Mouse (Mus musculus) midbrain, embryonic 11.5 days (tissue): ENCODE results near the gene Qdpr. TPM values are rescaled to one million over a fixed set of nuclear protein-coding genes. Genes with fewer than 3 reads are reported as not detected.
A peak's percentile ranks its signal among the peaks of the same experiment; 100 is the strongest.

ENCODE experiments used
- ATAC-seq: fragments of 200-750 bp; cut with Nextera tagmentation; 2 replicates; pipeline ENCODE4 v1.8.0; 2017; ENCODE audit warnings: moderate TSS enrichment, moderate library complexity; ENCODE audit not compliant: low FRiP score
- DNase-seq: peaks from one replicate; pipeline ENCODE4 v3.0.0; 2015; ENCODE audit warnings: low spot score; ENCODE audit errors: missing footprints
- H3K27ac ChIP-seq: fragments of 300-500 bp; sonication (generic); 2 replicates; pipeline ENCODE4 v1.5.1; 2014; ENCODE audit warnings: low read depth, low read length
- H3K27me3 ChIP-seq: fragments of 300-500 bp; sonication (generic); 2 replicates; pipeline ENCODE4 v1.6.1; 2014; ENCODE audit warnings: mild to moderate bottlenecking, low read length, moderate library complexity, mixed read lengths; ENCODE audit not compliant: control insufficient read depth, insufficient read depth
- H3K36me3 ChIP-seq: fragments of 300-500 bp; sonication (generic); 2 replicates; pipeline ENCODE4 v1.6.1; 2014; ENCODE audit warnings: mild to moderate bottlenecking, low read length, moderate library complexity, mixed read lengths; ENCODE audit not compliant: control insufficient read depth, insufficient read depth
- H3K4me1 ChIP-seq: fragments of 300-500 bp; sonication (generic); 2 replicates; pipeline ENCODE4 v1.6.1; 2014; ENCODE audit warnings: low read length; ENCODE audit not compliant: control insufficient read depth, insufficient read depth
- H3K4me2 ChIP-seq: fragments of 300-500 bp; sonication (generic); 2 replicates; pipeline ENCODE4 v1.6.1; 2014; ENCODE audit warnings: mild to moderate bottlenecking, moderate library complexity
- H3K4me3 ChIP-seq: fragments of 300-500 bp; sonication (generic); 2 replicates; pipeline ENCODE4 v1.5.1; 2014; ENCODE audit warnings: low read depth, low read length
- H3K9ac ChIP-seq: fragments of 300-500 bp; sonication (generic); 2 replicates; pipeline ENCODE4 v1.6.1; 2014; ENCODE audit warnings: low read length
- H3K9me3 ChIP-seq: fragments of 300-500 bp; sonication (generic); 2 replicates; pipeline ENCODE4 v1.6.1; 2016; ENCODE audit warnings: low read length; ENCODE audit not compliant: control insufficient read depth
- WGBS: fragments of 180-500 bp; shearing (Covaris S2); extraction: QIAGEN DNeasy Blood & Tissue Kit; methylation state at CpG from one replicate; pipeline ENCODE4 v1.1.7; 2014; 5-methylcytosine and 5-hydroxymethylcytosine counted together
- polyA plus RNA-seq: library from polyadenylated mRNA; unstranded; fragments of >200 nt; fragmentation: Nextera tagmentation; extraction: Ambion mirVana; gene quantifications from 2 replicates; pipeline ENCODE4 v1.2.1, GENCODE M21; 2014

Gene Qdpr
- polyA plus RNA-seq, 1 experiment from 2014 or later, result 110 TPM

DNA sequence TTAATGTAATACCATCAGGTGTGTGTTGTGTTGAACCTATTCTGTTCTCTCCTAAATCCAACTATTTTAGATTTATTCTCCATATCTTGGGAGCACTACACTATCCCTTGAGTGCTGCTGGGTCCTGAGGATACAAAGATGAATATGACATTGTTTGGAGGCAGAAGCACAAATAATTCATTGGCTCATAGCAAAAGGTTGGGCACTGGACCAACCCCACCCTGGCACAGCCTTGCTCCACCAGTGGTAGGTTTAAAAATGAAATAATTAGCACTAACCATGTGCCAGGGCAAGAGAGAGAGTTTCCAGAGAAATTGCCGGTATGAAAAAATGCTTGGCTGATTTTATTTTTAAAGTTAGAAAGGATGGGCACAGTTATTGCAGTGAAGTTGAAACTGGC, 23.5 kb upstream of the Qdpr start:
- H3K4me2 ChIP-seq, result no peak overlapping the region
- no peaks in the 10 kb centered on the region for H3K9me3 ChIP-seq
- DNase-seq, result no peak
- no peaks in the 10 kb centered on the region for H3K4me1 ChIP-seq
- no peak overlapping the region for H3K9ac ChIP-seq
- WGBS, result 87% methylated on average over 1 of the region's 1 CpGs
- H3K27ac ChIP-seq, result no peak overlapping the region
- no peaks in the 10 kb centered on the region for H3K27me3 ChIP-seq
- no peak overlapping the region for H3K4me3 ChIP-seq
- H3K36me3 ChIP-seq, result no peaks in the 10 kb centered on the region
- no peak for ATAC-seq

DNA sequence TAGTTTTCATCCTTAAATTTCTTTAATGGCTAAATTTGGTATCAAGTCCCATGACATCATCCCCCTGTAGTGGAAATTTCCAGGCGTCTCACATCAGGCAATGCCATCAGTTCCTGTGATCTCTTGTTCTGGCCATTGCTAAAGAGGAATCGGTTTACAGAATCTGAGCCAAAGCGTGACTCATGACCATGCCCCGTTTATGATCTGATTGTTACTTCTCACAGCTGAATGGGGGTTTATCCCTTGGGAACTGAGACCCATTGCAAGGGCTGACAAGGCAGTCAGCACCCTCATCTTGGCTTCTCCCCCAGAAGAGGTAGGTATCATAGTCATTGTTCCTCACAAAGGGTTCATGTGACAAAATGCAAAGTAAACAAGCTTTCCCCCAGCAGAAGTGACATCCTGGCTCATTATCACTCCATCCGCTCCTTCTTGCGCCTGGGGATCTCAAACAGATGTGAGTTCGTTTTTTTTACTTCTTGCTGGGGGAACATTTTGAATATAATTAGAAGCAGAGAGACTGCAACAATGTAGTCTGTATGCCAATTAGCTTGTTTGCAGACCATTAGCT, 22.9 kb upstream of the Qdpr start:
- WGBS, result 62% methylated on average over 7 of the region's 7 CpGs
- no peak overlapping the region for H3K4me3 ChIP-seq
- no peak overlapping the region for H3K9ac ChIP-seq
- H3K27me3 ChIP-seq, result no peaks in the 10 kb centered on the region
- H3K27ac ChIP-seq, result no peak overlapping the region
- no peak for ATAC-seq
- H3K9me3 ChIP-seq, result no peaks in the 10 kb centered on the region
- no peaks in the 10 kb centered on the region for H3K4me1 ChIP-seq
- H3K4me2 ChIP-seq, result no peak overlapping the region
- no peaks in the 10 kb centered on the region for H3K36me3 ChIP-seq
- no peak for DNase-seq

DNA sequence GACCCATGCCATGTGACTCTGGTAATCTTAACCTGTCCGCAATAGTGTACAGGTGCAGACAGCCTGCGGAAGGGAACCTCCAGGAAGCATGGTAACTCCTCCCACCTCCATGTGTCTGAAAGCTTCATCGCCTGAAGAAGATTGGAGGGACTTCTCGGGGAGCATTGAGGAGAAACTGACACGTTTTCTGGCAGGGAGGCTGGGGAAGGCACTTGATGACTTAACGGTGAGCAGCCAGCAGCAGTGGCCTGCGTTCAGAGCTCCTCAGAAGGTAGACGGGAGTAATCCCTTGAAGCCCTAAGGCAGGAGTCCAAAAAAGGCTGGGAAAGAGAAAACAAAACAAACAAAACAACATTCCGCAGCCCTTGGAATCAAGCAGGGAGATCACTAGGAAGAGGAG, 4.4 kb upstream of the Qdpr start:
- H3K4me3 ChIP-seq, result no peak overlapping the region
- no peak for ATAC-seq
- H3K4me2 ChIP-seq, result no peak overlapping the region
- WGBS, result 52% methylated on average over 9 of the region's 9 CpGs
- 0 out of 2 replicates have a peak, but pooled peaks cover 3% of the 10 kb centered on the region for H3K4me1 ChIP-seq
- no peak overlapping the region for H3K9ac ChIP-seq
- no peaks in the 10 kb centered on the region for H3K36me3 ChIP-seq
- DNase-seq, result no peak
- H3K27ac ChIP-seq, result no peak overlapping the region
- H3K9me3 ChIP-seq, result no peaks in the 10 kb centered on the region
- no peaks in the 10 kb centered on the region for H3K27me3 ChIP-seq

DNA sequence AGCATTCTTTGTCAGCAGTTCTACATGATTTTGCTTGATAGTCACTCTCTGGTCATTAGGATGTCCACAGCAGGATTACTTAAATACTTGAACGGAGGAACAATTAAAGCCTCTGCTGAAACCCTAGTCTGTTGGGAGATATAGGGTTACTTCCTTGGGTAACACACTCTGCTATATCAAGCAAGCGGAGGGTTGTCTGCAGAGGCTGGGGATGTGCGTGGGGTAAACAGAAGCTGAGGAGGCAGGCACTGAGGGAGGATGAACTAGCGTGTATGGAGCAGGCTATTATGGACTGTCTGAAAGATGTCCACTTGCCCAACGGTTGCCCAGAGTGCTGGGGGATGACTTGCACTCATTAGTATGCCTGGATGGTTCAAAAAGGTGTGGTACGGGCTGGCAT, 3.4 kb upstream of the Qdpr start, which contains the start of gene Clrn2:
Gene Clrn2 (plus strand): TSS at position 301 of the 400 bp plus-strand sequence.
- H3K4me2 ChIP-seq, result no peak within 1 kb of the TSS
- no peak within 1 kb of the TSS for H3K4me3 ChIP-seq
- H3K36me3 ChIP-seq, result no peaks in the 10 kb centered on the region
- no peaks in the 10 kb centered on the region for H3K27me3 ChIP-seq
- DNase-seq (no peak), ATAC-seq (no peak)
- H3K9me3 ChIP-seq, result no peaks in the 10 kb centered on the region
- no peak within 1 kb of the TSS for H3K9ac ChIP-seq
- peaks cover 10% of the 10 kb centered on the region; the same call in 1 of the 2 replicates for H3K4me1 ChIP-seq
- 75% methylated on average over 6 of the region's 6 CpGs for WGBS
- H3K27ac ChIP-seq, result no peak within 1 kb of the TSS

DNA sequence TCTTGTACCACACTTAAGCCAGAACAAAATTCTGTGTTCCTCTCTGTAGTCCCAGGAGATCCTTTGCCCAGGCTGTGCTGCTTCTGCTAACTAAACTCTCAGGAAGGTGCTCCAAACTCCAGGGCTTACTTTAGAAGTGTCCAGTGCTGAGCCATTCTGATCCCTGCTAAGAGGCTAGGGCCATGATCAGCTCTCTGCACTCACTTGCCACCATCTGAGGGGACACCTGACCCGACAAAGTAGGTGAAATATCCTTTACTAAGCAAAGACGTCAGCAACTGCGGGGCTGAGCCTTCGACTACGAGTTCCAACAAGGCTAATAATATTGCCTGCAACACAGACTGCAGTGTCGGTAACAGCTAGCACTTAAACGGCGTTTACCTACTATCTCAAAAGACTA, 830 bp downstream of the Qdpr start:
- no peak overlapping the region for H3K27ac ChIP-seq
- ATAC-seq (no peak), DNase-seq (no peak)
- peaks cover 10% of the 10 kb centered on the region; the same call in 1 of the 2 replicates for H3K4me1 ChIP-seq
- H3K4me3 ChIP-seq, result peak overlapping the region; percentile 47
- H3K27me3 ChIP-seq, result no peaks in the 10 kb centered on the region
- H3K36me3 ChIP-seq, result no peaks in the 10 kb centered on the region; the same call in 1 of the 2 replicates
- peak overlapping the region; percentile 68 for H3K4me2 ChIP-seq
- H3K9ac ChIP-seq, result peak overlapping the region; percentile 60; the same call in 1 of the 2 replicates
- 6% methylated on average over 8 of the region's 8 CpGs for WGBS
- no peaks in the 10 kb centered on the region for H3K9me3 ChIP-seq

DNA sequence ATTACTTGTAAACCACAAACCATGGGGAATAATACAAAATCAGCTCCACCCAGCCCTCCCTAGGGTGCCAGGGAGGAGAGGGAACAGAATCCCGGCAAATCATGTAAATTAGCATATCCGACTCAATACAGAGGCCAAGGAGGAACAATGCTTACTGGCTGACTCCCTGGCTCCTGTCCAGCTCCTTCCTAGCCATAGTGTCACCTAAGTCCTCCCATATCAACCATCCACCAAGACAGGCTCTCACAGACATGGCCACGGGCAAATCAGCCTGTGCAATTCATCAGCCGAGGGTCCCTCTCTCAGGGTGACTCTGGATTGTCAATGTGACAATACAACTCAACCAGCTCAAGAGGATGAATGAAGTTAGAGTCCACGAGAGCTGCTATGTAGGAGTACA, 1.4 kb downstream of the Qdpr start:
- Histone ChIP-seq H3K4me2 (peak overlapping the region; percentile 68), H3K36me3 (no peaks in the 10 kb centered on the region; the same call in 1 of the 2 replicates), H3K27ac (no peak overlapping the region), H3K27me3 (no peaks in the 10 kb centered on the region), H3K9ac (no peak overlapping the region), H3K9me3 (no peaks in the 10 kb centered on the region), H3K4me1 (peaks cover 10% of the 10 kb centered on the region; the same call in 1 of the 2 replicates), H3K4me3 (peak overlapping the region; percentile 47; the same call in 1 of the 2 replicates)
- no peak for ATAC-seq
- 39% methylated on average over 5 of the region's 5 CpGs for WGBS
- no peak for DNase-seq

DNA sequence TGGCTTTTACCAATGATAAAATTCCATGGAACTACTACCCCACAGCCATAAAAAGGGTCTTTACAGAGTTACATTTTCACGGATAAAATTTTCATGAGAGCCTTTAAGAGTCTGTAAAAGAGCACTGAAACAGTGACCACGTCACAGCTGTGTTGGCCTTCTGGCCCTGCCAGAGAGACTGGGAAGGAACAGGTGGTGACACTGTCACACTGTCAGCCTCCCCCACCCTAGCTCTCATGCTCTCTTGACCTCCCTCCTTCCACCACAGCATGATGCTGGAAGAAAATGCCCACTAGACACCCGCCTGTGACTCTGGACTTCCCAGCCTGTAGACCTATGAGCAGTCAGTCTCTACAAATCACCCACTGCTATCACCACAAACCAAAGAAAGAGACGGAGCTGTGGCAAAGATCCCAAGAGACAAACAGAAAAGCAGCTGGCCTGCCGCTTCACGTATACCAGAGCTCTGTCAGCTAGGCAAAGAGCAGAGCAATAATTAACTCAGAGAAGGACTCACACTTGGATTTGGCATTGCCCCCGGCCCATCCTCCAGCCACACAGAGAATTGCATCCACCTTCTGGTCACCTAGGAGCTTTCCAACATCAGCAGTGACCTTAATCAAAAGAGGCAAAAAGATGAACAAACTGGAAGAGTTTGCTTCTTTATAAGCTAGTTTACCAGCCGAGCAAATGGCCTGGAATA, 5.8 kb downstream of the Qdpr start:
- no peaks in the 10 kb centered on the region for H3K9me3 ChIP-seq
- H3K27me3 ChIP-seq, result no peaks in the 10 kb centered on the region
- ATAC-seq (no peak), DNase-seq (no peak)
- H3K4me3 ChIP-seq, result no peak overlapping the region
- no peak overlapping the region for H3K4me2 ChIP-seq
- no peak overlapping the region for H3K9ac ChIP-seq
- H3K36me3 ChIP-seq, result no peaks in the 10 kb centered on the region; the same call in 1 of the 2 replicates
- peaks cover 7% of the 10 kb centered on the region; the same call in 1 of the 2 replicates for H3K4me1 ChIP-seq
- WGBS, result 93% methylated on average over 8 of the region's 8 CpGs
- H3K27ac ChIP-seq, result no peak overlapping the region

DNA sequence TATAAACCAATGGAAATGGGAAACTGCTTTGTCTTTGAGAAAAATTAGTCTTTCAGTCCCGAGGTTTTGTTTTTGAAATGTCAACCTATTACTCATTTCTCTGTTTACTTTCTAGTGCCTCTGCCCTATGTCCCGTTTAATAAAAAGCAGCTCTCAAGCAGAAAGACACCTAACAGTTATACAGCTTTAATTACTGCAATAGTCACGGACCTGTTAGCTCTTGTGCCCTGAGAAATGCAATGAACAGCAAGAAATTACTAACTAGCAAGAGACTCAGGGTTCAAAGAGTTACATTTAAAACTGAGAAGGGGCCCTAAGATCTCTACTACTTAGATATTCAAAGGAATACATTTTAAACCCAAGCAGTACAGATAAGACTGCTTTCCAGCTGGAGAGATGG, 8.3 kb downstream of the Qdpr start:
- Histone ChIP-seq H3K4me3 (no peak overlapping the region), H3K27me3 (no peaks in the 10 kb centered on the region), H3K4me1 (no peaks in the 10 kb centered on the region), H3K9ac (no peak overlapping the region), H3K27ac (no peak overlapping the region), H3K4me2 (no peak overlapping the region), H3K36me3 (no peaks in the 10 kb centered on the region; the same call in 1 of the 2 replicates), H3K9me3 (no peaks in the 10 kb centered on the region)
- ATAC-seq, result no peak
- WGBS, result 92% methylated on average over 3 of the region's 3 CpGs
- no peak for DNase-seq

DNA sequence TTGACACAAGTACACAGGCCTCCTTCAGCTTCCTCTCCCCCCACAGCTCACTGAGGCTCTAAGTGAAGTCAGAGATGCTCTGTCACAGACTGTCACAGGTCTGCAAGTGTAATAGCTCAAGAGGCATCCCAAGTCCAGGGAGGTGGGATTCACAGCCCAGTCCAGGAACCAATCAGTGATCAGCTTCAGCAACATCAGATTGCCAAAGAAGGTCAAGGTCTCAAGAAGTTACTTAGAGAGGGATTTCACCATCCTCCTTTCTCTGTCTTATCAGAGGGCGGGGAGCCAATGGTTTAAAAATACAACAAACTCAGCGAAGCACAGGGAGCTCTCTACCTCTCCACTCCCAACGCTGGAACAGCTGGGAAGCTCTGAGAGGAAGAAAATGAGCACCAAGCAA, 8.9 kb downstream of the Qdpr start:
- ATAC-seq, result no peak
- H3K27ac ChIP-seq, result no peak overlapping the region
- no peaks in the 10 kb centered on the region for H3K27me3 ChIP-seq
- WGBS, result 92% methylated on average over 3 of the region's 3 CpGs
- no peak for DNase-seq
- H3K4me2 ChIP-seq, result no peak overlapping the region
- H3K9me3 ChIP-seq, result no peaks in the 10 kb centered on the region
- H3K36me3 ChIP-seq, result no peaks in the 10 kb centered on the region; the same call in 1 of the 2 replicates
- no peak overlapping the region for H3K9ac ChIP-seq
- H3K4me3 ChIP-seq, result no peak overlapping the region
- no peaks in the 10 kb centered on the region for H3K4me1 ChIP-seq
